8 mouse cellular contexts compared by ENCODE assay signal in the genomic region with DNA sequence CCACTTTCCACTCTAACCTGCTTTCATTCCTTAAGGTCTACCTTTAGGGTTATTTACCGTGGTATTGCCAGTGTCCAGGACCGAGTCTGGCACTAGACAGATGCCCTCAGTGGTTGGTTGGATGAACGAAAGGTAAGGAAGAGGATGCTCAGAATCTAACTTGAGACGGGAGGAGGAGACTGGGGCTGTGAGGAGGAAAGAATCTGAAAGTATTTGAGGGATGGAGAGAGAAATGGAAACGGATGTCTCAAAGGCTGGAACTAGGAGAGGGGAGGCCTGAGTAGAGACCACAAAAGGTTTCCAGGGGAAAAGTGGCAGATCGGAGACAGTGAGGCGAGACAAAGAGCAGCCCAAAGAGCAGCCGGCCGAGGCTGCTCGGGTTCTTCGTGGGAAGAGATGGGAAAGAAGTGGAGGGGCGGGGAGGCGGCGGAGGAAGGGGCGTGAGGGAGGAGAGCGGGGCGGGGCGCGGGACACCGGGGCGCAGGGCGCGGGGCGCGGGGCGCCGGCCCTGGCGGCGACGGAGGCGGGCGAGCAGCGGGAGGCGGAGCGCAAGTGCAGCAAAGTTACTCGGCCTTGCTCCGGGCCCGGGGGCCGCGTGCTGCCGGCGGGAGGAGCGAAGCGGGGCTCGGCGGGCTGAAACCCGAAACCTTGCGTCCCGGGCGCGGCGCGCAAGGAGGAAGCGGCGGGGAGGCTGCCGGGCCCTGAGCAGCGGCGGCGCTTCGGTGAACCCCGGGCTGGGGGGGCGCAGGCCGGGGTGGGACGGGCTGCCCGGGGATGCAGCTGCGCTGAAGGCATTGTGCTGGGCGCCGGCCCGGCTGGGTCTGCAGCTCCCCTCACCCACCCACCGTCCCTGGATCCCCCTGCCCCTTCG. TPM values are rescaled to one million over a fixed set of nuclear protein-coding genes. Genes with fewer than 3 reads are reported as not detected.
DNase-seq lines count a peak whose midpoint lies in the region; TF ChIP-seq lines count a peak whose summit lies in the region.

No protein-coding gene starts in this region.

- DNase-seq in 416B (ENCODE audit: low read depth), result peak; percentile 31
- DNase-seq in adrenal gland, adult (ENCODE audit: inconsistent age in 2 of 2, low spot score in 1 of 2), result peak; percentile 78 to 85
- DNase-seq in embryo, embryonic 11.5 days (ENCODE audit: low read depth, low spot score), result peak; percentile 44
- DNase-seq in heart, adult 8-10 months (ENCODE audit: low spot score), result peak; percentile 47
- peak; percentile 58 for DNase-seq in kidney, adult 18-20 months
- peak; percentile 56 to 69 for DNase-seq in lung, adult 18-20 months
- peak; percentile 76 for DNase-seq in thymus, postnatal 4 days

- H3K4me3 ChIP-seq in olfactory bulb, adult 2 months (ENCODE audit: insufficient read depth, low read depth, low read length), result peak overlapping the region; percentile 70

- WGBS in olfactory bulb, adult 2 months, result 1% methylated on average over 65 of the region's 71 CpGs

- no peak for TF ChIP-seq POLR2A in olfactory bulb, adult 2 months (IDR thresholded peaks at IDR 0.05; ENCODE audit: insufficient read depth, low read depth, low read length)

- TF ChIP-seq CTCF in olfactory bulb, adult 2 months (IDR thresholded peaks at IDR 0.05; ENCODE audit: insufficient read depth, low read depth, low read length), result no peak

- peaks cover 18% of the 10 kb centered on the region for H3K4me1 ChIP-seq in olfactory bulb, adult 2 months (ENCODE audit: control insufficient read depth, insufficient read depth, low read length)

- H3K27ac ChIP-seq in olfactory bulb, adult 2 months (ENCODE audit: insufficient read depth, low read depth, low read length), result peak overlapping the region; percentile 73

RNA-seq across cellular contexts. Expression of gene Gpr161, which starts 14.0 kb away (rescaled TPM):
- total RNA-seq in heart, adult 8-10 months (2022), result 1 to 10 TPM; 1.0 to 1.8 (median 1.2) TPM
- not detected in 2 replicates for polyA plus RNA-seq in olfactory bulb, adult 2 months (2012; ENCODE audit: insufficient read depth, insufficient read length, low replicate concordance, missing spikeins)

RNA-seq across cellular contexts. Expression of gene Tiprl, which starts 44.8 kb away (rescaled TPM):
- 10 to 100 TPM; 30.0 to 36.4 (median 34.8) TPM for total RNA-seq in heart, adult 8-10 months (2022)
- polyA plus RNA-seq in olfactory bulb, adult 2 months (2012; ENCODE audit: insufficient read depth, insufficient read length, low replicate concordance, missing spikeins), result not detected in 2 replicates

Comparison
In these comparisons a context has a peak if more than half of its experiments do, and no peak if none do; other contexts are left out.
1. Peak in every context shown above with its lines: DNase-seq, H3K4me3 ChIP-seq and H3K27ac ChIP-seq.
2. DNase-seq: peak in every context shown above with its lines; median percentile 82 in adrenal gland, adult; 76 in thymus, postnatal 4 days; 62 in lung, adult 18-20 months; 58 in kidney, adult 18-20 months; 47 in heart, adult 8-10 months; 44 in embryo, embryonic 11.5 days; 31 in 416B.